Mouse (Mus musculus) heart, adult 2 months (tissue): ENCODE results near the gene Mt1.

Experiments
- CTCF ChIP-seq: fragments of 200-600 bp; IDR thresholded peaks from 2 replicates; pipeline ENCODE4 v1.8.1; 2022; ENCODE audit warnings: antibody characterized with exemption, mild to moderate bottlenecking, moderate library complexity
- EP300 ChIP-seq: fragments of 200-500 bp; IDR thresholded peaks from 2 replicates; pipeline ENCODE4 v1.6.1; 2011; ENCODE audit warnings: low read depth, low read length, control low read depth; ENCODE audit not compliant: insufficient read depth

GRCm38 (mm10) chr8:94171321-94171755, 7.5 kb upstream of the Mt1 start:
- TF ChIP-seq CTCF (no peak), EP300 (no peak)
